In the genomic region with DNA sequence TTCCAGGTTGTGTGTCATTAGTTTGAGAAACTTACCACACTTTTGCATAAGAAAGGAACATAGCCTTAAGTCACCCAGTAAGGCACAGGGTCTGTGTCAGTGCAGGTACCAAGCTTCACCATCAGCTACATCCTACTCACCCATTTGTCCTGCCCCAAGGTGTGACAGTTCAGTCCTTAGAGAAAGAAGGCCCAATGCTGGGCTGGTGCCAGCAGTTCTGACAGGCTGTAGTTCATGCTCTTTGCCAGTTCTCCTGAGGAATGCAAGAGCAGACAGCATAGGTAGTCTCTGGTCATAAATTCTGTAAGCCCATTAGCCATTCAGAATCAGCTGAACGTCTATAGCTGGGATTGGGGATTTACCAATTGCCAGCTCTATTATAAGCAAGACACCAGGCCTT, we compare ENCODE assay signal across 23 mouse cellular contexts. TPM values are rescaled to one million over a fixed set of nuclear protein-coding genes. Genes with fewer than 3 reads are reported as not detected.
"Had no signal": no experiment of that assay in that cellular context is flagged by ENCODE, and none has a peak within 500 bp of the region (broad histone marks: within the 10 kb centered on the region; RNA-seq: fewer than 3 reads in every experiment).

No protein-coding gene starts in this region.

- H3K9ac ChIP-seq: forebrain, postnatal 0 days; heart, embryonic 13.5 days; heart, embryonic 15.5 days; hindbrain, embryonic 13.5 days; hindbrain, embryonic 15.5 days; limb, embryonic 13.5 days; limb, embryonic 15.5 days; liver, embryonic 12.5 days; liver, embryonic 14.5 days had no signal

- H3K9me3 ChIP-seq: heart, embryonic 13.5 days; heart, embryonic 15.5 days; hindbrain, embryonic 13.5 days; hindbrain, embryonic 15.5 days; limb, embryonic 13.5 days; limb, embryonic 15.5 days; liver, embryonic 12.5 days had no signal

- H3K27ac ChIP-seq: heart, embryonic 13.5 days; heart, embryonic 15.5 days; hindbrain, embryonic 13.5 days; hindbrain, embryonic 15.5 days; hindbrain, postnatal 0 days; limb, embryonic 13.5 days; limb, embryonic 15.5 days; liver, embryonic 12.5 days; liver, embryonic 14.5 days had no signal

- H3K4me3 ChIP-seq: heart, embryonic 13.5 days; heart, embryonic 15.5 days; hindbrain, embryonic 13.5 days; hindbrain, embryonic 15.5 days; limb, embryonic 13.5 days; limb, embryonic 15.5 days; liver, embryonic 12.5 days had no signal

- H3K4me2 ChIP-seq: heart, embryonic 11.5 days; heart, embryonic 13.5 days; heart, embryonic 15.5 days; hindbrain, embryonic 13.5 days; hindbrain, embryonic 15.5 days; limb, embryonic 13.5 days; limb, embryonic 15.5 days; liver, embryonic 12.5 days had no signal

- H3K4me1 ChIP-seq: heart, embryonic 13.5 days; heart, embryonic 15.5 days; hindbrain, embryonic 13.5 days; hindbrain, embryonic 15.5 days; limb, embryonic 13.5 days; limb, embryonic 15.5 days; liver, embryonic 12.5 days had no signal

- H3K27me3 ChIP-seq: heart, embryonic 13.5 days; heart, embryonic 15.5 days; hindbrain, embryonic 13.5 days; hindbrain, embryonic 15.5 days; limb, embryonic 13.5 days; limb, embryonic 15.5 days; liver, embryonic 12.5 days had no signal

- ATAC-seq: forebrain, postnatal 0 days; hindbrain, postnatal 0 days; intestine, embryonic 16.5 days; liver, embryonic 12.5 days had no signal

- DNase-seq: forebrain, postnatal 0 days; gastrocnemius, postnatal 14 days; gastrocnemius, postnatal 36 days; heart, adult 18-20 months; heart, postnatal 14 days; heart, postnatal 36 days; kidney, adult 18-20 months; kidney, adult 9 months; layer of hippocampus, adult 9-11 months; layer of hippocampus, postnatal 36 days; left cerebral cortex, postnatal 4 days had no signal

- H3K36me3 ChIP-seq: heart, embryonic 13.5 days; heart, embryonic 15.5 days; hindbrain, embryonic 13.5 days; hindbrain, embryonic 15.5 days; limb, embryonic 13.5 days; limb, embryonic 15.5 days; liver, embryonic 12.5 days had no signal

RNA-seq across cellular contexts. Expression of gene Frzb, which starts 28.4 kb away (rescaled TPM):
- total RNA-seq: hematopoietic stem cell, adult 5-6 weeks had no signal
